Mouse (Mus musculus) retina, adult 2 months (tissue): ENCODE results near the gene Dnajb14.
"Not testable (repeated sequence)": the region's sequence is repeated elsewhere in the genome, so short reads cannot be mapped to it uniquely, and the experiment has no call there.

Experiments
- DNase-seq: peaks from one replicate; pipeline ENCODE4 v3.0.0-alpha.2; 2012; ENCODE audit warnings: low read depth, low spot score

Dnajb14 gene

GRCm38 (mm10) chr3:137867437-137868093, at the start of gene Dnajb14:
Dnajb14 (plus strand) TSS chr3:137867675.
- peak; percentile 42 for DNase-seq

GRCm38 (mm10) chr3:137818713-137819112, 48.8 kb upstream of the Dnajb14 start:
- no peak for DNase-seq

- no peak for DNase-seq
Observed at GRCm38 (mm10) chr3:137820688-137821467, 46.6 kb upstream of the Dnajb14 start.

GRCm38 (mm10) chr3:137823317-137823716, 44.2 kb upstream of the Dnajb14 start:
- DNase-seq, result no peak

- DNase-seq, result no peak
Observed at GRCm38 (mm10) chr3:137827678-137828077, 39.8 kb upstream of the Dnajb14 start.

- DNase-seq, result no peak
Observed at GRCm38 (mm10) chr3:137831156-137831555, 36.3 kb upstream of the Dnajb14 start.

GRCm38 (mm10) chr3:137833128-137833527, 34.3 kb upstream of the Dnajb14 start:
- DNase-seq, result no peak

- no peak for DNase-seq
Observed at GRCm38 (mm10) chr3:137833698-137834097, 33.8 kb upstream of the Dnajb14 start.

GRCm38 (mm10) chr3:137836543-137836942, 30.9 kb upstream of the Dnajb14 start:
- DNase-seq, result no peak

- no peak for DNase-seq
Observed at GRCm38 (mm10) chr3:137838160-137838559, 29.3 kb upstream of the Dnajb14 start.

GRCm38 (mm10) chr3:137842944-137843343, 24.5 kb upstream of the Dnajb14 start:
- no peak for DNase-seq

- DNase-seq, result no peak
Observed at GRCm38 (mm10) chr3:137844263-137844662, 23.2 kb upstream of the Dnajb14 start.

- DNase-seq, result no peak
Observed at GRCm38 (mm10) chr3:137846552-137846951, 20.9 kb upstream of the Dnajb14 start.

GRCm38 (mm10) chr3:137848354-137848753, 19.1 kb upstream of the Dnajb14 start:
- no peak for DNase-seq

GRCm38 (mm10) chr3:137849697-137850096, 17.8 kb upstream of the Dnajb14 start:
- no peak for DNase-seq

GRCm38 (mm10) chr3:137851196-137851595, 16.3 kb upstream of the Dnajb14 start:
- no peak for DNase-seq

- DNase-seq, result not testable (repeated sequence)
Observed at GRCm38 (mm10) chr3:137853011-137853410, 14.5 kb upstream of the Dnajb14 start.

GRCm38 (mm10) chr3:137855328-137855727, 12.1 kb upstream of the Dnajb14 start:
- no peak for DNase-seq

- DNase-seq, result no peak
Observed at GRCm38 (mm10) chr3:137856061-137856460, 11.4 kb upstream of the Dnajb14 start.

- DNase-seq, result no peak
Observed at GRCm38 (mm10) chr3:137860394-137861170, 6.9 kb upstream of the Dnajb14 start.

- no peak for DNase-seq
Observed at GRCm38 (mm10) chr3:137861436-137861835, 6.0 kb upstream of the Dnajb14 start.

- no peak for DNase-seq
Observed at GRCm38 (mm10) chr3:137862600-137862999, 4.9 kb upstream of the Dnajb14 start.
